Mouse (Mus musculus) heart, embryonic 13.5 days (tissue): ENCODE data around the gene Lmnb2. TPM values are rescaled to one million over a fixed set of nuclear protein-coding genes. Genes with fewer than 3 reads are reported as not detected.

Experiments used
- ATAC-seq: fragments of 200-750 bp; cut with Nextera tagmentation; 2 replicates; pipeline ENCODE4 v1.8.0; 2017; ENCODE audit warnings: moderate TSS enrichment; ENCODE audit not compliant: insufficient number of reproducible peaks, low FRiP score, low TSS enrichment; ENCODE audit errors: extremely low read depth
- H3K27ac ChIP-seq: fragments of 300-500 bp; sonication (generic); replicated peaks from 2 replicates; pipeline ENCODE4 v1.5.1; 2015; ENCODE audit warnings: moderate library complexity, mild to moderate bottlenecking, inconsistent platforms
- H3K27me3 ChIP-seq: fragments of 300-500 bp; sonication (generic); replicated peaks from 2 replicates; pipeline ENCODE4 v1.6.1; 2015; ENCODE audit warnings: mild to moderate bottlenecking, inconsistent platforms
- H3K36me3 ChIP-seq: fragments of 300-500 bp; sonication (generic); 2 replicates; pipeline ENCODE4 v1.6.1; 2015; ENCODE audit warnings: mild to moderate bottlenecking, inconsistent platforms
- H3K4me1 ChIP-seq: fragments of 300-500 bp; sonication (generic); 2 replicates; pipeline ENCODE4 v1.6.1; 2015; ENCODE audit warnings: inconsistent platforms
- H3K4me2 ChIP-seq: fragments of 300-500 bp; sonication (generic); 2 replicates; pipeline ENCODE4 v1.6.1; 2015; ENCODE audit warnings: inconsistent platforms, mild to moderate bottlenecking, moderate library complexity
- H3K4me3 ChIP-seq: fragments of 300-500 bp; sonication (generic); 2 replicates; pipeline ENCODE4 v1.5.1; 2015; ENCODE audit warnings: moderate library complexity, mild to moderate bottlenecking, inconsistent platforms
- H3K9ac ChIP-seq: fragments of 300-500 bp; sonication (generic); 2 replicates; pipeline ENCODE4 v1.6.1; 2015; ENCODE audit warnings: inconsistent platforms, mild to moderate bottlenecking, moderate library complexity
- H3K9me3 ChIP-seq: fragments of 300-500 bp; sonication (generic); 2 replicates; pipeline ENCODE4 v1.6.1; 2016; ENCODE audit warnings: inconsistent platforms
- WGBS: fragments of 180-500 bp; shearing (Covaris S2); methylation state at CpG from one replicate; pipeline ENCODE4 v1.1.7; 2015; ENCODE audit warnings: mixed read lengths; 5-methylcytosine and 5-hydroxymethylcytosine counted together
- polyA plus RNA-seq: library from polyadenylated mRNA; unstranded; fragments of >200 nt; fragmentation: Nextera tagmentation; extraction: Ambion mirVana; gene quantifications from 2 replicates; pipeline ENCODE4 v1.2.1, GENCODE M21; 2015

The Lmnb2 gene
- polyA plus RNA-seq, 1 experiment from 2014 or later: 24.8 TPM

DNA sequence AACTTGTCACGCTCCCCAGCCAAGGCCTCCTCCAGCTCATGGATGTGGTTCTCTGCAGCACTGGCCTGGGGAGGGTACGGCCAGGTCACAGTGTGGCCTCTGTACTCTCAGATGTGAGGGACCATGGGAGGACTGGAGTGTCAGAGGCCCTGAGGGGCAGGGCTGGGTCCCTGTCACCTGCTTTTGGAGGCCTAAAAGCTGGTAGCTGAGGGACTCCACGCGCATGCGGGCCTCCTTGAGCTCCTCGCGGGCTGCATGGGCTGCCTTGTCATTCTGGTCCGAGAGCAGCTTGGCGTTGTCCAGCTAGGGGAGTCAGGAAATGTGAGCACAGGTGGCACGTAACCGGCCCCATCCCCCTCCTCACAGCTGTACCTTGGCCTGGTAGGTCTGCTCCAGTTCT lies 13.3 kb downstream of the Lmnb2 start:
- no peaks in the 10 kb centered on the region for H3K9me3 ChIP-seq
- no peak overlapping the region for H3K4me2 ChIP-seq
- H3K9ac ChIP-seq: peak overlapping the region; percentile 30; the same call in 1 of the 2 replicates
- H3K27me3 ChIP-seq: no peaks in the 10 kb centered on the region
- 92% methylated on average over 11 of the region's 11 CpGs for WGBS
- ATAC-seq: no peak
- no peak overlapping the region for H3K4me3 ChIP-seq
- peaks cover 11% of the 10 kb centered on the region for H3K4me1 ChIP-seq
- H3K27ac ChIP-seq: no peak overlapping the region
- H3K36me3 ChIP-seq: peaks cover 76% of the 10 kb centered on the region

DNA sequence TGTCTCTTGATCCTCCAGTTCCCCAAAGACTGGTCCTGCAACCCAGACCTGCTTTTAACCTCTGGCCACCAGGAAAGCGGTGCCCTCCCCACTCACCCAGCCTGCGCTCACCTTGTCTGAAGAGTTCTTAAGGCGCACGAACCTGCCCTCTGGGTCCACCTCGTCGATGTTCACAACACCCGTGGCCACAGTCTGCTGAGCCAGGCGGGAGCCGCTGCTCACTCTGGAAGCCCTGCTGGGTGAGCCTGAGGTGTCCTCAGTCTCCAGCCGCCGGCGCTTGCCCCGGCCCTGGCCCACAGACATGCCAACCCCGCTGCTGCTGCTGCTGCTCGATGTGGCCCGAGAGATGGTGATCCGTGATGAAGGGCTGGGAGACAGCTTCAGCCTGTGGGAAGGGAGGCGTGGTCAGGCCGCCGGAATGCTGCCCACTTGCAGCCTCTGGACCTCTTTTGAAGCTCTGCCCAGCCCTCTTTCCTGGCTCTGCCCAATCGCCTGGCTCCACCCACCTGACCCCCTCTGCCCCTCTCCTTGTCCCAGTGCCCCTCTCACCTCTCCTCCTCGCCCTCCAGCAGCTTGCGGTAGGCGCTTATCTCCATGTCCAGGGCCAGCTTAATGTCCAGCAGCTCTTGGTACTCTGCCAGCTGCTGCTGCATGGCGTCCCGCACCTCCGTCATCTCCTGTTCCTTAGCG lies 13.9 kb downstream of the Lmnb2 start:
- Histone ChIP-seq H3K27ac (no peak overlapping the region), H3K4me3 (no peak overlapping the region), H3K4me1 (peaks cover 16% of the 10 kb centered on the region), H3K4me2 (no peak overlapping the region), H3K9ac (peak overlapping the region; percentile 30; the same call in 1 of the 2 replicates), H3K27me3 (no peaks in the 10 kb centered on the region), H3K36me3 (peaks cover 76% of the 10 kb centered on the region), H3K9me3 (no peaks in the 10 kb centered on the region)
- 73% methylated on average over 28 of the region's 28 CpGs for WGBS
- no peak for ATAC-seq

DNA sequence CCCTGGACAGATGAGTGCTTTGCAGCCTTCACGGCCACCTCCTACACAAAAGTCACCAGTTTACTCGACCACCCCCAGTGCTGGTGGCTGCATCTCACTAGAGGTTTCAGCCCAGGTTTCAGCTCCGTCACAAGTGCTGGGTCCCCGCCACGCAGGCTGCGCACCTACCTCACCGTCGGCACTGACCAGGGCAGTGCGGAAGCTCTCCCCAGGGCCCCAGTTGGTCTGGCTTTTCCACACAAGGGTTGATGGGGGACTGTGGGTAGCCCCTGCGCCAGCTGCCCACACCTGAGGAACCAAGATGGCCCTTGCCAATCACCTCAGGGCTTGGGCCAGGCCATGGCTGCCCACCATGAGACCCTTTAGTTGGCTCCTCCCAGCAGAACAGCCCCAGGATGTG lies 14.8 kb downstream of the Lmnb2 start:
- H3K9me3 ChIP-seq: no peaks in the 10 kb centered on the region
- peaks cover 76% of the 10 kb centered on the region for H3K36me3 ChIP-seq
- H3K4me3 ChIP-seq: no peak overlapping the region
- ATAC-seq: no peak
- 88% methylated on average over 10 of the region's 10 CpGs for WGBS
- no peaks in the 10 kb centered on the region for H3K27me3 ChIP-seq
- peaks cover 20% of the 10 kb centered on the region for H3K4me1 ChIP-seq
- H3K9ac ChIP-seq: no peak overlapping the region
- H3K27ac ChIP-seq: no peak overlapping the region
- H3K4me2 ChIP-seq: no peak overlapping the region

DNA sequence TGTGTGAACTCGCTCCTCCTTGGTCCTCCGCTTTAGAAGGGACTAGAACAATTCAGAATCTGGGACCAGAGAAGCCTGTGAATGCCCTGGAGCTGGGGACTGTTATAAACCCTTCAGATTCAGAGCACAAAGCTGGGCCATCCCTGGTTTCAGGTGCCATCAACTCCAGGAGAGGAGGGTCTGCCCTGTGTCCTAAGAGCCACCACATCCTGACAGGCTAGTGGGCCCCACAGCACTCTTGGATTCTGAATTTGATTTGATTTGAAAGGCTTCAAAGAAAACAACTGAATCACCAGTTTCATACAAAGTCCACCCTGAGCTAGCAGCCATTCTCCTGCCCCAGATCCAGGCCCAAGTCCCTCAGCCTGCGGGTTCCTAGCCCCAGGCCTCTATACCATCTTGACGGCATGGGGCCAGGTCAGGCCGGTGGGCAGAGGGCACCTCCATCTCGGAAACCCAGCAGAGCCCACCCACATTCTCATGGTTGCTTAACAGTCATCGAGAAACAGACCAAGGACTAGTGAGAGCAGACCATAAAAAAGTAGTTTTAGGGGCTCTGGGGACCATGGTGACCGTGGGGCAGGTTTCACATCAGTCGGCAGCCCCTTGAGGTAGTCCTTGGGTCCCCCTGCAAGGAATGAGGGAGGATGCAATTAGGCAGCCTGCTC lies 15.6 kb downstream of the Lmnb2 start:
- peaks cover 67% of the 10 kb centered on the region for H3K36me3 ChIP-seq

DNA sequence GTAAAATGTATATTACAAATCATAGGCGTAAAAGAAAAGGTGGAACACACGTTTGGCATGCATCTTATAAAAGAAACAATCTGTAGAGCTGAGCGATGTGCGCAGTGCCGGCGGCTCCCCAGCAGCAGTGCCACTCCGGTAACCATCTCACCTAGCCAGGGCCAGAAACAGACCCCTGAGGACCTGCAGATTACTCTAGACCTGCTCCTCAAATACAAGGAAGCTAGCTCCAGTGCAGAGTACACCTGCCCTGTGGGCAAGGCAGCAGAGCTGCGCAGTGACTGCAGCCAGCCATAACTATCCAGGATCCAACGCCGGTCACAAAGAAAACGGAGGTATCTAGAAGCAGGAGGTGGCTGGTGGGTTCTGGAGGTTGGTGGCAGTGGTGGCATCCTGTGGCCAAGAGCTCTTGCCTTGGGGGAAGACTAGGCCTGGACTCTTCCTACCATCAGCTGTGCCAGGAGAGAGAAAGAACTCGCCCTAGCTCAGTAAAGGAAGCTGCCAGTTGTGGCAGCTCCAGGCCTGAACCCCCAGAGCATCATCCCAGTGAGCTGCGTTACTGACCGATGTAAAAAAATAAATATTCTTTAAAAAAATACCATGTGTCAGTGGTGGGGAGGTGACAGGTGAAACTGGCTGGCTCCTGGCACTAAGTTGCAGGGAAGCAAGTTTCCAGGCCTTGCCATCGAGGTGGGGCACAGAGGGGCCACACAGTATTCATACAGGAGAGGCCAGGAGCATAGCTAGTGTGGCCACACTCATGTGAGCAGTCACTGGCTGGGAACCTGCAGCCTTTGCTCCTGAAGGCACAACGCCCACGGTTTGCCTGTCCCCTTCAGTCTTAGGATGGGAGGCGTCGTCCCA lies 16.4 kb downstream of the Lmnb2 start:
- peaks cover 28% of the 10 kb centered on the region for H3K4me1 ChIP-seq
- no peaks in the 10 kb centered on the region for H3K9me3 ChIP-seq
- peaks cover 63% of the 10 kb centered on the region for H3K36me3 ChIP-seq
- H3K27ac ChIP-seq: peak overlapping the region; percentile 33; the same call in 1 of the 2 replicates
- H3K9ac ChIP-seq: peak overlapping the region; percentile 41; the same call in 1 of the 2 replicates
- peak overlapping the region; percentile 95 for H3K4me2 ChIP-seq
- H3K4me3 ChIP-seq: peak overlapping the region; percentile 71
- no peaks in the 10 kb centered on the region for H3K27me3 ChIP-seq
- no peak for ATAC-seq
- WGBS: 89% methylated on average over 19 of the region's 19 CpGs

More for the DNA sequence above, 15.6 kb downstream of the Lmnb2 start:
- Histone ChIP-seq H3K27ac (no peak overlapping the region), H3K4me3 (no peak overlapping the region), H3K4me1 (peaks cover 28% of the 10 kb centered on the region), H3K9me3 (no peaks in the 10 kb centered on the region), H3K4me2 (no peak overlapping the region), H3K9ac (no peak overlapping the region), H3K27me3 (no peaks in the 10 kb centered on the region)
- ATAC-seq: no peak
- WGBS: 89% methylated on average over 9 of the region's 9 CpGs

DNA sequence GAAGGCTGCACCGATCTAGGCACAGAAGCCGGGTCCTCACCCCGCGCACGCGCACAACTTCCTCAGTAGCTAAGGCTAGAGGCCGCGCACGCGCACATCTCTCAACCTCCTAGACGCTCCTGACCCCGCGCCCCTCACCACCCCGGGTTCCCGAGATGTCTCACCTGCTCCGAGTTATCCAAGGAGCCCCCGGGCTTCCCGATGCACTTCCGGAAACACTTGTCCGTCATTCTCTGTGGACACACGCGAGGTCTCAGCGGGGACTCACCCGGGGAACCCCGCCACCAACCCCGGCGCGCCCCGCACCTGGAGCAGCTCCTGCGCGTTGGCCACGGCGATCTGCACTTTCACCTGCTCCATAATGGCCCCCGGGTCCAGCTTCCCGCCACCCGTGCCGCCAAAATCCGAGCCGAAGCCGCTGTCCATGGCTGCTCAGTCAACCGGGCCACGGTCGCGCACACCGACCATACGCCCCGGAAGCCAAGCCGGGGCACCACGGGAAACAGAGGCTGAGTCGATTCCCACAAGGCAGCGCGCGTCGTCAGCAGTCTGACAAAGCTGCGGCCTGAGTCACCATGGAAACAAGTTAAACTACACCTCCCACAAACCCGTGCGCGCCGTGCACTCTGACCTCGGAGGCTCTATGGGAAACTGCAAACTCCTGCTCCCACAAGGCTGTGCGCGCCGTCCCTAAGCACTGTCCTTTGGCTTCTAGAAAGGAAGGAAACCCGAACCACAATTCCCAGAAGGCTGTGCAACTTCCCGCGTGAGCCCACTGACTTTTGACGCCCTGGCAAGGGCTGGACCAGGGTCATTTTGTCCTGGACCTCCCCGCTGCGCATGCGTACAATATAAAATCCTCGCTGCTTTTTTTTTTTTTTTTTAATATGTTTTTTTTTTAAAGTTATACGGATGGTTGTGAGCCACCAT lies 17.5 kb downstream of the Lmnb2 start, which contains the start of gene Timm13:
Timm13 (minus strand) TSS at position 652 of the 930 bp plus-strand sequence.
- Histone ChIP-seq H3K4me1 (peaks cover 28% of the 10 kb centered on the region), H3K4me2 (peak within 1 kb of the TSS; percentile 95), H3K27ac (peak within 1 kb of the TSS; percentile 73), H3K9ac (peak within 1 kb of the TSS; percentile 87), H3K27me3 (no peaks in the 10 kb centered on the region), H3K4me3 (peak within 1 kb of the TSS; percentile 71), H3K36me3 (peaks cover 52% of the 10 kb centered on the region), H3K9me3 (no peaks in the 10 kb centered on the region)
- under 1% methylated on average over 72 of the region's 72 CpGs for WGBS
- peak; percentile 88 for ATAC-seq

DNA sequence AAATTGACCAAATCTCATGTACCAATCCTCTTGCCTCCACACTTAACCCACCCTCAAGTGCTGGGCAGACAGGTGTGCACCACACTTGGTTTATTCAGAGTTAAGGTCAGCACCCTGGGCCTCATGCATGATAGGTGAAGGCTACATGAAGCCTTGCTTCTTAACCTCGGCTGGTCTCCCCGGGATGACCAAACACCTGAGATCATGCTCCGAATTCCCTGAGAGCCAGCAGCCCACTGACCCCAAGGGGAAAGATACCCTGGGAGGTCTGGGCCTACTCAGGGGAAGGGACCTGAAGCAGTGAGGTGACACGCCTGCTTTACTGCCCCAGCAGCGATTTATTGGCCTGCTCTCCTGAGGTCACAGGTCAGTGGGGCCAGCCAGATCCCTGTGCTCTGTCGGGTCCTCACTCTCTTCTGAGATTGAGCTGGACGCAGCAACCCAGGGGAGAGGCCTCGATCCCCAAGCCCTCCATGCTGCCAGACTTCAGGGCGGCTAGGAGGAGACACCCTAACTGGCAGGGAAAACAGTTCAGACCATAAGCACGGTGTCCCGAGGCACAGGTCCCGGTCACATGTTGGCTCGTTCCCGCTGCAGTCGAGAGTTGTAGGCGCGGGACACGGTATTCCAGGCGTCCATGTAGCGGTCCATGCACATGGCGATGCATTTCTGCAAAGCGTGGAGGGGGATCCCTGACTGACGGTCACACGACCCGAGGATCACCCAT lies 18.3 kb downstream of the Lmnb2 start:
- 15% methylated on average over 25 of the region's 25 CpGs for WGBS
- no peaks in the 10 kb centered on the region for H3K9me3 ChIP-seq
- peak overlapping the region; percentile 95 for H3K4me2 ChIP-seq
- peak overlapping the region; percentile 71 for H3K4me3 ChIP-seq
- H3K4me1 ChIP-seq: peaks cover 27% of the 10 kb centered on the region
- ATAC-seq: no peak
- peaks cover 44% of the 10 kb centered on the region for H3K36me3 ChIP-seq
- H3K9ac ChIP-seq: peak overlapping the region; percentile 87
- H3K27me3 ChIP-seq: no peaks in the 10 kb centered on the region
- H3K27ac ChIP-seq: peak overlapping the region; percentile 73

DNA sequence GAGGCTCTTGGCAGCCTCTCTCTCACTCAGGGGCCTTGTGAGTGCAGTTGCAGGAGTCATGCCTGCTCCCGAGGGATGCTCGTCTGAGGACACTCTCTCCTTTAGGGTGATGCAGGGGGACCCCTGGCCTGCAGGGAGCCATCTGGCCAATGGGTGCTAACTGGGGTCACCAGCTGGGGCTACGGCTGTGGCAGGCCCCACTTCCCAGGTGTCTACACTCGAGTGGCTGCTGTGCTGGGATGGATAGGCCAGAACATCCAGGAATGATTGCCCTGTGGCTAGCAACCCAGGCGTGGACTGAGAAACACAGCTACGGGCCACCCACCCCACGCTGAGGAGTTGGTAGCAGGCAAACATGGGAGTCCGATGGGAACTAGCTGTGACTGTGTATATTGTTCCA lies 19.0 kb downstream of the Lmnb2 start:
- 85% methylated on average over 8 of the region's 8 CpGs for WGBS
- ATAC-seq: no peak
- Histone ChIP-seq H3K27me3 (no peaks in the 10 kb centered on the region), H3K36me3 (peaks cover 37% of the 10 kb centered on the region), H3K4me3 (peak overlapping the region; percentile 71), H3K9me3 (no peaks in the 10 kb centered on the region), H3K4me1 (peaks cover 23% of the 10 kb centered on the region), H3K27ac (no peak overlapping the region), H3K4me2 (peak overlapping the region; percentile 95), H3K9ac (peak overlapping the region; percentile 87)

DNA sequence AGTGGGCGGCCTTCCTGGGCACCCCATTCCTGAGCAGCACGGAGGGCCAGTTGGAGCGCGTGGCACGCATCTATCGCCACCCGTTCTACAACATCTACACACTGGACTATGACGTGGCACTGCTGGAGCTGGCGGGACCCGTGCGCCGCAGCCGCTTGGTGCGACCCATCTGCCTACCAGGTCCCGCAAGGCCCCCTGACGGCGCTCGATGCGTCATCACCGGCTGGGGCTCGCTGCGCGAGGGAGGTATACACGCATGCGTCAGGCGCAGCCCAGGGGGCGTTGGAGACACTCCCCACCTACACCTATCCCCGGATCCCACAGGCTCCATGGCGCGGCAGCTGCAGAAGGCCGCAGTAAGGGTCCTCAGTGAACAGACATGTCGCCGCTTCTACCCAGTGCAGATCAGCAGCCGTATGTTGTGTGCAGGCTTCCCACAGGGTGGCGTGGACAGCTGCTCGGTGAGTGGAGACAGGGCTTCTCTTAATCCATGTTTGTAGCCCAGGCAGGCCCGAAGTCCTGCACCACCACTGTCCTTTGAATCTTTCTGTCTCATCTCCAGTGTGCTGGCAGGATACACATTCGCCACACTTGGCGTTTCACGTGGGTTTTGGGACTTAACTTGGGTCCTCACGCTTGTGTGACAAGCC lies 20.1 kb downstream of the Lmnb2 start:
- ATAC-seq: no peak
- 26% methylated on average over 41 of the region's 41 CpGs for WGBS
- Histone ChIP-seq H3K9ac (peak overlapping the region; percentile 58), H3K9me3 (no peaks in the 10 kb centered on the region), H3K4me3 (peak overlapping the region; percentile 28), H3K36me3 (peaks cover 26% of the 10 kb centered on the region), H3K27me3 (no peaks in the 10 kb centered on the region), H3K27ac (no peak overlapping the region), H3K4me1 (peaks cover 23% of the 10 kb centered on the region), H3K4me2 (peak overlapping the region; percentile 53)
